In genomic region chr2:114519907-114520306, GRCm38 (mm10) we compare ENCODE assay signal across 30 mouse cellular contexts.
A peak's percentile ranks its signal among the peaks of the same experiment; 100 is the strongest.
DNase-seq lines count a peak whose midpoint lies in the region; ATAC-seq and TF ChIP-seq lines count a peak whose summit lies in the region.
"Had no signal": no experiment of that assay in that cellular context is flagged by ENCODE, and none has a peak within 500 bp of the region (broad histone marks: within the 10 kb centered on the region; RNA-seq: fewer than 3 reads in every experiment).

No protein-coding gene starts in this region.

- H3K4me3 ChIP-seq in forebrain, embryonic 14.5 days (ENCODE audit: low read depth, low read length) = no peak overlapping the region
- no peak overlapping the region for H3K4me3 ChIP-seq in forebrain, embryonic 11.5 days (ENCODE audit: low read depth, low read length)
- no peak overlapping the region for H3K4me3 ChIP-seq in kidney, embryonic 15.5 days (replicated peaks)
- H3K4me3 ChIP-seq: embryonic facial prominence, embryonic 10.5 days; embryonic facial prominence, embryonic 13.5 days; erythroblast, embryonic 14.5 days; gastrocnemius, adult 2 months; heart, embryonic 12.5 days; heart, embryonic 15.5 days; hindbrain, embryonic 10.5 days; hindbrain, embryonic 13.5 days; intestine, embryonic 15.5 days had no signal

- 60% methylated on average over 3 of the region's 3 CpGs for WGBS in forebrain, embryonic 14.5 days
- 86% methylated on average over 3 of the region's 3 CpGs for WGBS in forebrain, embryonic 11.5 days
- 67% methylated on average over 3 of the region's 3 CpGs for WGBS in kidney, embryonic 15.5 days

- no peak overlapping the region for H3K9ac ChIP-seq in forebrain, embryonic 14.5 days (ENCODE audit: low read length)
- no peak overlapping the region for H3K9ac ChIP-seq in forebrain, embryonic 11.5 days (ENCODE audit: low read length)
- no peak overlapping the region for H3K9ac ChIP-seq in kidney, embryonic 15.5 days
- H3K9ac ChIP-seq: embryonic facial prominence, embryonic 13.5 days; heart, embryonic 12.5 days; heart, embryonic 15.5 days; hindbrain, embryonic 13.5 days; intestine, embryonic 15.5 days had no signal

- no peak for TF ChIP-seq CTCF in brain, embryonic 14.5 days (IDR thresholded peaks at IDR 0.05; ENCODE audit: borderline replicate concordance, extremely low read depth, insufficient read depth, insufficient read length)

- no peak for TF ChIP-seq POLR2A in brain, embryonic 14.5 days (IDR thresholded peaks at IDR 0.05; ENCODE audit: borderline replicate concordance, extremely low read depth, insufficient read depth, insufficient read length, poor library complexity, severe bottlenecking)

- H3K4me2 ChIP-seq in forebrain, embryonic 14.5 days (ENCODE audit: low read length) = no peak overlapping the region
- no peak overlapping the region for H3K4me2 ChIP-seq in forebrain, embryonic 11.5 days (ENCODE audit: low read depth, low read length, severe bottlenecking)
- no peak overlapping the region for H3K4me2 ChIP-seq in kidney, embryonic 15.5 days
- H3K4me2 ChIP-seq: embryonic facial prominence, embryonic 13.5 days; heart, embryonic 12.5 days; heart, embryonic 15.5 days; hindbrain, embryonic 13.5 days; intestine, embryonic 15.5 days had no signal

- peak; percentile 14 for DNase-seq in forebrain, embryonic 14.5 days (ENCODE audit: low spot score)
- no peak for DNase-seq in forebrain, embryonic 11.5 days (ENCODE audit: low spot score)
- no peak for DNase-seq in kidney, adult 18-20 months
- DNase-seq in brain, embryonic 14.5 days (ENCODE audit: low read depth) = peak; percentile 62
- no peak for DNase-seq in heart, adult 9 months (ENCODE audit: low spot score in 2 of 2)
- DNase-seq: adrenal gland, adult 2 months; adrenal gland, postnatal 14 days; B cell, adult 2 months; cerebellum, adult 11-12 months; cerebellum, adult 8-10 months; cerebellum, postnatal 36 days; embryo, embryonic 11 days; gastrocnemius, adult 2 months; gastrocnemius, postnatal 14 days; heart, adult 11 months; heart, postnatal 10 days; heart, postnatal 36 days; kidney, adult 2 months had no signal

- H3K27ac ChIP-seq in forebrain, embryonic 14.5 days (ENCODE audit: low read depth, low read length) = no peak overlapping the region
- H3K27ac ChIP-seq in forebrain, embryonic 11.5 days (ENCODE audit: low read depth, low read length) = no peak overlapping the region
- H3K27ac ChIP-seq in kidney, embryonic 15.5 days = no peak overlapping the region
- H3K27ac ChIP-seq: embryonic facial prominence, embryonic 10.5 days; embryonic facial prominence, embryonic 13.5 days; gastrocnemius, adult 2 months; heart, embryonic 15.5 days; hindbrain, embryonic 10.5 days; hindbrain, embryonic 13.5 days; intestine, embryonic 15.5 days had no signal

- no peaks in the 10 kb centered on the region for H3K4me1 ChIP-seq in forebrain, embryonic 14.5 days (ENCODE audit: control insufficient read depth, insufficient read depth, low read length)
- no peaks in the 10 kb centered on the region for H3K4me1 ChIP-seq in forebrain, embryonic 11.5 days (replicated peaks; ENCODE audit: control insufficient read depth, insufficient read depth, low read length)
- H3K4me1 ChIP-seq in kidney, embryonic 15.5 days = no peaks in the 10 kb centered on the region
- H3K4me1 ChIP-seq: embryonic facial prominence, embryonic 10.5 days; embryonic facial prominence, embryonic 13.5 days; heart, embryonic 12.5 days; heart, embryonic 15.5 days; hindbrain, embryonic 10.5 days; hindbrain, embryonic 13.5 days; intestine, embryonic 15.5 days had no signal

- peak; percentile 76; the same call in 1 of the 2 replicates for ATAC-seq in forebrain, embryonic 14.5 days
- ATAC-seq in forebrain, embryonic 11.5 days (replicated peaks; ENCODE audit: low FRiP score) = no peak
- 0 out of 2 replicates have a peak, but pooled peaks have one; percentile 46 for ATAC-seq in kidney, embryonic 15.5 days (replicated peaks; ENCODE audit: low FRiP score)
- ATAC-seq: hindbrain, embryonic 16.5 days; intestine, embryonic 15.5 days had no signal

- no peaks in the 10 kb centered on the region for H3K27me3 ChIP-seq in forebrain, embryonic 14.5 days (replicated peaks; ENCODE audit: control insufficient read depth, insufficient read depth, low read length)
- H3K27me3 ChIP-seq in forebrain, embryonic 11.5 days (ENCODE audit: control insufficient read depth, insufficient read depth, low read length) = no peaks in the 10 kb centered on the region
- H3K27me3 ChIP-seq in kidney, embryonic 15.5 days = no peaks in the 10 kb centered on the region
- H3K27me3 ChIP-seq: CH12.LX; embryonic facial prominence, embryonic 13.5 days; heart, embryonic 12.5 days; heart, embryonic 15.5 days; hindbrain, embryonic 13.5 days; intestine, embryonic 15.5 days had no signal

- no peaks in the 10 kb centered on the region for H3K9me3 ChIP-seq in forebrain, embryonic 14.5 days (replicated peaks; ENCODE audit: control insufficient read depth, low read length)
- H3K9me3 ChIP-seq in forebrain, embryonic 11.5 days (ENCODE audit: control insufficient read depth, low read length) = no peaks in the 10 kb centered on the region
- H3K9me3 ChIP-seq in kidney, embryonic 15.5 days (replicated peaks) = no peaks in the 10 kb centered on the region
- H3K9me3 ChIP-seq: embryonic facial prominence, embryonic 10.5 days; embryonic facial prominence, embryonic 13.5 days; G1E; heart, embryonic 12.5 days; heart, embryonic 15.5 days; hindbrain, embryonic 10.5 days; hindbrain, embryonic 13.5 days; intestine, embryonic 15.5 days had no signal

- no peaks in the 10 kb centered on the region for H3K36me3 ChIP-seq in forebrain, embryonic 14.5 days (ENCODE audit: control insufficient read depth, insufficient read depth, low read length)
- H3K36me3 ChIP-seq in forebrain, embryonic 11.5 days (ENCODE audit: control insufficient read depth, insufficient read depth, low read length) = no peaks in the 10 kb centered on the region
- H3K36me3 ChIP-seq in kidney, embryonic 15.5 days = no peaks in the 10 kb centered on the region
- H3K36me3 ChIP-seq: embryonic facial prominence, embryonic 10.5 days; embryonic facial prominence, embryonic 13.5 days; heart, embryonic 15.5 days; hindbrain, embryonic 10.5 days; hindbrain, embryonic 13.5 days; intestine, embryonic 15.5 days had no signal

Comparison
In these comparisons a context has a peak if more than half of its experiments do, and no peak if none do; other contexts are left out.
1. DNase-seq: peak in forebrain, embryonic 14.5 days (single experiment) and brain, embryonic 14.5 days (single experiment); none in forebrain, embryonic 11.5 days (single experiment), kidney, adult 18-20 months (single experiment) and heart, adult 9 months (0 of 2).